Mouse (Mus musculus): ENCODE results near the gene Vmn1r185.
"Not testable (repeated sequence)": the region's sequence is repeated elsewhere in the genome, so short reads cannot be mapped to it uniquely, and the experiment has no call there.

DNA sequence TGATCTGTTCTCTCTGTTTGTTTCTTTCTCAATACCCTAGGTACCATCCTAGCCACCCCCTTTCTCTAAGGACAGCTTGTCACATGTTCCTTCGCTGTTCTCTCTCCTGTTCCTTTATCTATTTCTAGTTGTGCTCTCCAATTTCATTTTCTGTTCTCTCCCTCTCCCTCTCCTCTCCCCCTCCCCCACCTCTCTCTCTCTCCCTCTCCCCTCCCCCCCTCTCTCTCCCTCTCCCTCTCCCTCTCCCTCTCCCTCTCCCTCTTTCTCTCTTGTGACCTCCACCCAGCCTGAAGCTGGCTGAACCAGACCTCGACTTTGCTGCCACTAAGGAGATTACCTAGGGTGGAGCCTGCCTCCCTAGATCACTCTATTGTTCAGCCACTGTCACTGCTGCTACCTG, 49.2 kb upstream of the Vmn1r185 start:
- not testable (repeated sequence) for TF ChIP-seq GATA1, TAL1 (IDR thresholded peaks at IDR 0.05; ENCODE audit: low read length)

Measured in erythroblast, embryonic 14.5 days (primary cell).